12 mouse cellular contexts compared by ENCODE assay signal in the genomic region with DNA sequence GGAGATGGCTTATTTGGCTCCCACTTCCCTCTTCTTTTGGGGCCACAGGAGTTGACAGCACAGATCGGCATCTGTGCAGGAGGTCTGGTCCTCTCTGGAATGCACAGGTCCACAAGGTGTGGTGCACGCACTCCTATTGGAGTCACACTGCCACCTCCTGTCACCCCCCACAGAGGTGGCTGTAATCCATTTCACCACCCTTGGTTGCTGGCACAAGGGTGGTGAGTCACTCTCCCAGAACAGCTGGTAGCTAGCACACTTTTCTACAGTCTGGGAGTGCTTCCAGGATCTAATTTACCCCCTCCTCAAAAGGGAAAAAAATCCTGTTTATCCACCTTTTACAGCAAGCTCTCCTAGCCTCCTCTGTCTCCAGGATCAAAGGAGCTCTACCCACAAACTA.
DNase-seq lines count a peak whose midpoint lies in the region; ATAC-seq and TF ChIP-seq lines count a peak whose summit lies in the region.
"Had no signal": no experiment of that assay in that cellular context is flagged by ENCODE, and none has a peak within 500 bp of the region (broad histone marks: within the 10 kb centered on the region; RNA-seq: fewer than 3 reads in every experiment).

No protein-coding gene starts in this region.

- no peak overlapping the region for H3K9ac ChIP-seq in liver, embryonic 13.5 days
- H3K9ac ChIP-seq in liver, postnatal 0 days (replicated peaks): no peak overlapping the region
- H3K9ac ChIP-seq: hindbrain, embryonic 15.5 days; midbrain, embryonic 12.5 days had no signal

- no peak overlapping the region for H3ac ChIP-seq in myocyte (ENCODE audit: control insufficient read depth, insufficient read length)

- WGBS in liver, embryonic 13.5 days (ENCODE audit: insufficient replicate concordance): 86% methylated on average over 2 of the region's 2 CpGs
- 76% methylated on average over 2 of the region's 2 CpGs for WGBS in liver, postnatal 0 days (ENCODE audit: insufficient replicate concordance)

- H3K4me3 ChIP-seq in liver, embryonic 13.5 days (replicated peaks): no peak overlapping the region
- no peak overlapping the region for H3K4me3 ChIP-seq in liver, postnatal 0 days (ENCODE audit: low read depth, low read length)
- H3K4me3 ChIP-seq in myocyte: no peak overlapping the region
- H3K4me3 ChIP-seq: hindbrain, embryonic 15.5 days; midbrain, embryonic 12.5 days had no signal

- H3K27me3 ChIP-seq in liver, embryonic 13.5 days: no peaks in the 10 kb centered on the region
- H3K27me3 ChIP-seq in liver, postnatal 0 days (ENCODE audit: insufficient read depth, low read length): no peaks in the 10 kb centered on the region
- H3K27me3 ChIP-seq in myocyte (ENCODE audit: control insufficient read depth, insufficient read depth, insufficient read length): no peaks in the 10 kb centered on the region
- H3K27me3 ChIP-seq: hindbrain, embryonic 15.5 days had no signal

- H3K9me3 ChIP-seq in liver, embryonic 13.5 days (replicated peaks): no peaks in the 10 kb centered on the region
- H3K9me3 ChIP-seq in liver, postnatal 0 days (ENCODE audit: low read length): no peaks in the 10 kb centered on the region
- H3K9me3 ChIP-seq: hindbrain, embryonic 15.5 days; midbrain, embryonic 12.5 days had no signal

- no peak for TF ChIP-seq CTCF in liver, postnatal 0 days (IDR thresholded peaks at IDR 0.05; ENCODE audit: low read depth)
- no peak for TF ChIP-seq CTCF in brain, embryonic 14.5 days (IDR thresholded peaks at IDR 0.05; ENCODE audit: borderline replicate concordance, extremely low read depth, insufficient read depth, insufficient read length)

- intact Hi-C loops in gastrocnemius, postnatal 14 days (cut with DNase I; ENCODE audit: low total_unique reads): loop anchor here (5.0 to 10.0 kb wide), 2 partner anchors 114 to 304 kb away; no protein-coding TSS in a partner anchor

- peaks cover 55% of the 10 kb centered on the region for H3K4me1 ChIP-seq in liver, embryonic 13.5 days (replicated peaks)
- peaks cover 26% of the 10 kb centered on the region for H3K4me1 ChIP-seq in liver, postnatal 0 days (ENCODE audit: insufficient read depth)

- no peak for TF ChIP-seq POLR2A in brain, embryonic 14.5 days (IDR thresholded peaks at IDR 0.05; ENCODE audit: borderline replicate concordance, extremely low read depth, insufficient read depth, insufficient read length, poor library complexity, severe bottlenecking)
- TF ChIP-seq POLR2A in myocyte (IDR thresholded peaks at IDR 0.05; ENCODE audit: insufficient read length, low read depth): no peak

- peak overlapping the region; percentile 7 for H3K27ac ChIP-seq in liver, embryonic 13.5 days
- H3K27ac ChIP-seq in liver, postnatal 0 days (ENCODE audit: low read depth): no peak overlapping the region
- H3K27ac ChIP-seq: hindbrain, embryonic 15.5 days; midbrain, embryonic 12.5 days had no signal

- peak; percentile 46 for DNase-seq in adrenal gland, postnatal 14 days
- DNase-seq in adrenal gland, adult 18-20 months (ENCODE audit: low spot score in 2 of 2): no peak
- no peak for DNase-seq in liver, embryonic 13.5 days
- no peak for DNase-seq in liver, postnatal 0 days
- DNase-seq in brain, embryonic 14.5 days (ENCODE audit: low read depth): peak; percentile 78
- DNase-seq in gastrocnemius, postnatal 14 days: no peak
- no peak for DNase-seq in embryo, embryonic 10 days (ENCODE audit: low spot score)
- DNase-seq: cerebellum, adult 8-10 months had no signal

- TF ChIP-seq EP300 in liver, postnatal 0 days (IDR thresholded peaks at IDR 0.05; ENCODE audit: low read depth): no peak

- no peak for ATAC-seq in liver, embryonic 13.5 days (ENCODE audit: low read depth)
- no peak for ATAC-seq in liver, postnatal 0 days
- ATAC-seq: activated CD4-positive, CD25-positive, alpha-beta regulatory T cell, adult 4 months had no signal

- H3K79me2 ChIP-seq in myocyte (ENCODE audit: control insufficient read depth, insufficient read depth): no peaks in the 10 kb centered on the region

- no peaks in the 10 kb centered on the region for H3K36me3 ChIP-seq in liver, embryonic 13.5 days
- H3K36me3 ChIP-seq in liver, postnatal 0 days (replicated peaks; ENCODE audit: insufficient read depth, low read length): no peaks in the 10 kb centered on the region
- H3K36me3 ChIP-seq in myocyte (ENCODE audit: control insufficient read depth, insufficient read depth): no peaks in the 10 kb centered on the region
- H3K36me3 ChIP-seq: hindbrain, embryonic 15.5 days; midbrain, embryonic 12.5 days had no signal

- H3K4me2 ChIP-seq in liver, embryonic 13.5 days: no peak overlapping the region
- no peak overlapping the region for H3K4me2 ChIP-seq in liver, postnatal 0 days (ENCODE audit: low read depth, low read length)
- peak overlapping the region; percentile 47 for H3K4me2 ChIP-seq in myocyte (ENCODE audit: low read depth)
- H3K4me2 ChIP-seq: hindbrain, embryonic 15.5 days; midbrain, embryonic 12.5 days had no signal

TF ChIP-seq in myocyte, 11 proteins besides CTCF, POLR2A, EP300 and RAD21:
- peak; percentile 84 for TF ChIP-seq TCF12 (IDR thresholded peaks at IDR 0.05; ENCODE audit: insufficient read depth, poor library complexity, severe bottlenecking)
- no peak for TF ChIP-seq CEBPB (IDR thresholded peaks at IDR 0.05; ENCODE audit: insufficient read depth, poor library complexity, severe bottlenecking)
- peak; percentile 70 to 92 (median 76) for TF ChIP-seq MYOG (IDR thresholded peaks at IDR 0.05; ENCODE audit: control insufficient read depth in 1 of 3, insufficient read depth in 1 of 3, insufficient read length in 2 of 3, low read depth in 2 of 3)
- TF ChIP-seq MYOD1 (IDR thresholded peaks at IDR 0.05; ENCODE audit: control insufficient read depth in 1 of 3, insufficient read length in 2 of 3, low read depth in 2 of 3): peak; percentile 69 to 93 (median 80)

Comparison
In these comparisons a context has a peak if more than half of its experiments do, and no peak if none do; other contexts are left out.
1. DNase-seq: peak in adrenal gland, postnatal 14 days (single experiment) and brain, embryonic 14.5 days (single experiment); none in adrenal gland, adult 18-20 months (0 of 2), liver, embryonic 13.5 days (single experiment), liver, postnatal 0 days (single experiment), gastrocnemius, postnatal 14 days (single experiment) and embryo, embryonic 10 days (single experiment).